Mouse (Mus musculus): ENCODE results near the gene Coch.

GRCm38 (mm10) chr12:51621161-51621560 is 28.0 kb downstream of the Coch start:
- no peak for TF ChIP-seq GATA1 (IDR thresholded peaks at IDR 0.05; ENCODE audit: borderline replicate concordance, low read length)
- TF ChIP-seq FLI1 (IDR thresholded peaks at IDR 0.05; ENCODE audit: low read length) = no peak
